ENCODE assay signal across 21 mouse cellular contexts in the genomic region with DNA sequence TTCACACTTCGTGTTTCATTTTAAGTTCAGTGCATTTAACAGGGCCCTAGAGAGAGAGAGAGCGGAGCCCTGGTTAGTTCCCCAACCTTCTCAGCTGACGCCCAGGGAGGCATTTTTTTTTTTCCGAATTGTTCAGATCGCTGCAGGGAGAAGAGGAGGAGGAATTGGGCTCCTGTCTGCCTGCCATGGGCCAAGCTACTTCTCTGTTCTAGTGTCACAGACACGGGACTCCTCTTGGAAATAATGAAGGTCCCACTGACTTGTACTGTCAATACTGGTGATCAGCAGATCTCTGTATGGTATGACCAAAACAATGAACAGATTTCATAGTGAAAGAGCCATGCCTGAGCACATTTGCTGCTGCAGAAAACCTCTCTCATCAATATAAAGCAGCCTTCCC. TPM values are rescaled to one million over a fixed set of nuclear protein-coding genes. Genes with fewer than 3 reads are reported as not detected.
A peak's percentile ranks its signal among the peaks of the same experiment; 100 is the strongest.
DNase-seq lines count a peak whose midpoint lies in the region; ATAC-seq lines count a peak whose summit lies in the region.
"Had no signal": no experiment of that assay in that cellular context is flagged by ENCODE, and none has a peak within 500 bp of the region (broad histone marks: within the 10 kb centered on the region; RNA-seq: fewer than 3 reads in every experiment).

No protein-coding gene starts in this region.

- H3K4me3 ChIP-seq in embryonic facial prominence, embryonic 11.5 days (ENCODE audit: low read depth, low read length): no peak overlapping the region
- H3K4me3 ChIP-seq in hindbrain, embryonic 12.5 days: no peak overlapping the region
- peak overlapping the region; percentile 41 for H3K4me3 ChIP-seq in midbrain, embryonic 14.5 days (replicated peaks; ENCODE audit: low read depth, low read length)
- H3K4me3 ChIP-seq: hindbrain, embryonic 15.5 days; neural tube, embryonic 15.5 days had no signal

- H3K27ac ChIP-seq in embryonic facial prominence, embryonic 11.5 days (replicated peaks; ENCODE audit: low read depth, low read length): no peak overlapping the region
- peak overlapping the region; percentile 86 for H3K27ac ChIP-seq in hindbrain, embryonic 12.5 days
- H3K27ac ChIP-seq in midbrain, embryonic 14.5 days (replicated peaks; ENCODE audit: low read depth, low read length): peak overlapping the region; percentile 94
- H3K27ac ChIP-seq: macrophage; neural tube, embryonic 15.5 days had no signal

- H3K4me1 ChIP-seq in embryonic facial prominence, embryonic 11.5 days (ENCODE audit: control insufficient read depth, insufficient read depth, low read length): peaks cover 4% of the 10 kb centered on the region; the same call in 1 of the 2 replicates
- H3K4me1 ChIP-seq in hindbrain, embryonic 12.5 days: peaks cover 33% of the 10 kb centered on the region
- peaks cover 34% of the 10 kb centered on the region for H3K4me1 ChIP-seq in midbrain, embryonic 14.5 days (ENCODE audit: control insufficient read depth, insufficient read depth, low read length)

- ATAC-seq in embryonic facial prominence, embryonic 11.5 days (replicated peaks; ENCODE audit: insufficient number of reproducible peaks, low FRiP score, low TSS enrichment, low read depth): no peak
- no peak for ATAC-seq in hindbrain, embryonic 12.5 days (ENCODE audit: low FRiP score)
- ATAC-seq in midbrain, embryonic 14.5 days (ENCODE audit: low FRiP score, low TSS enrichment): no peak
- ATAC-seq: activated CD4-positive, CD25-positive, alpha-beta regulatory T cell, adult 4 months had no signal

- WGBS in embryonic facial prominence, embryonic 11.5 days: 3% methylated on average over 6 of the region's 6 CpGs
- WGBS in hindbrain, embryonic 12.5 days: 2% methylated on average over 6 of the region's 6 CpGs
- 3% methylated on average over 6 of the region's 6 CpGs for WGBS in midbrain, embryonic 14.5 days

- H3K27me3 ChIP-seq in embryonic facial prominence, embryonic 11.5 days (ENCODE audit: control insufficient read depth, insufficient read depth, low read length): peaks cover 78% of the 10 kb centered on the region
- peaks cover 96% of the 10 kb centered on the region for H3K27me3 ChIP-seq in hindbrain, embryonic 12.5 days
- peaks cover 75% of the 10 kb centered on the region for H3K27me3 ChIP-seq in midbrain, embryonic 14.5 days (ENCODE audit: control insufficient read depth, insufficient read depth, low read length)

- no peaks in the 10 kb centered on the region for H3K36me3 ChIP-seq in embryonic facial prominence, embryonic 11.5 days (replicated peaks; ENCODE audit: control insufficient read depth, insufficient read depth, low read depth, low read length)
- H3K36me3 ChIP-seq in hindbrain, embryonic 12.5 days: no peaks in the 10 kb centered on the region
- H3K36me3 ChIP-seq in midbrain, embryonic 14.5 days (ENCODE audit: control insufficient read depth, insufficient read depth, low read length): no peaks in the 10 kb centered on the region
- H3K36me3 ChIP-seq: hindbrain, embryonic 15.5 days; neural tube, embryonic 15.5 days had no signal

- H3K9me3 ChIP-seq in embryonic facial prominence, embryonic 11.5 days (replicated peaks; ENCODE audit: control insufficient read depth, low read length): no peaks in the 10 kb centered on the region
- no peaks in the 10 kb centered on the region for H3K9me3 ChIP-seq in hindbrain, embryonic 12.5 days (replicated peaks)
- H3K9me3 ChIP-seq in midbrain, embryonic 14.5 days (ENCODE audit: control insufficient read depth, low read length): no peaks in the 10 kb centered on the region
- H3K9me3 ChIP-seq: hindbrain, embryonic 15.5 days; neural tube, embryonic 15.5 days had no signal

- H3K9ac ChIP-seq in embryonic facial prominence, embryonic 11.5 days (replicated peaks; ENCODE audit: low read length): no peak overlapping the region
- no peak overlapping the region for H3K9ac ChIP-seq in hindbrain, embryonic 12.5 days
- H3K9ac ChIP-seq in midbrain, embryonic 14.5 days (replicated peaks; ENCODE audit: low read length): peak overlapping the region; percentile 71
- H3K9ac ChIP-seq: hindbrain, embryonic 15.5 days; neural tube, embryonic 15.5 days had no signal

- DNase-seq in heart, adult 11 months: peak; percentile 56
- DNase-seq in heart, postnatal 10 days: no peak
- DNase-seq in embryonic facial prominence, embryonic 11.5 days (ENCODE audit: low spot score): peak; percentile 13
- peak; percentile 41 for DNase-seq in midbrain, embryonic 14.5 days
- DNase-seq in urinary bladder, adult 18-20 months (ENCODE audit: low spot score in 2 of 2): no peak
- no peak for DNase-seq in adrenal gland, postnatal 36 days
- DNase-seq in thymus, postnatal 10 days (ENCODE audit: low spot score in 2 of 2): no peak
- DNase-seq: cerebellum, adult 11 months; kidney, adult 2 months; kidney, postnatal 4 days; liver; lung, adult 2 months; retina, postnatal 1 day; thymus, postnatal 14 days had no signal

- intact Hi-C loops in heart, postnatal 10 days (cut with DNase I): no loop called here

- H3K4me2 ChIP-seq in embryonic facial prominence, embryonic 11.5 days (ENCODE audit: low read depth, low read length): no peak overlapping the region
- H3K4me2 ChIP-seq in hindbrain, embryonic 12.5 days (replicated peaks): peak overlapping the region; percentile 56
- peak overlapping the region; percentile 75 for H3K4me2 ChIP-seq in midbrain, embryonic 14.5 days (ENCODE audit: low read length)
- H3K4me2 ChIP-seq: neural tube, embryonic 15.5 days had no signal

RNA-seq across cellular contexts. Expression of gene Lhx2, which starts 7.3 kb away (rescaled TPM):
- under 1 TPM in 1 of 2 experiments, not detected in 1; 0.15 TPM for total RNA-seq in heart, postnatal 10 days (2021)
- polyA plus RNA-seq in embryonic facial prominence, embryonic 11.5 days (2014; fragmentation: Nextera tagmentation; extraction: Ambion mirVana): 15.5 and 18.6 TPM in 2 replicates
- 31.0 and 31.2 TPM in 2 replicates for polyA plus RNA-seq in hindbrain, embryonic 12.5 days (2016; fragmentation: Nextera tagmentation; extraction: Ambion mirVana)
- 47.8 and 68.9 TPM in 2 replicates for polyA plus RNA-seq in midbrain, embryonic 14.5 days (2014; fragmentation: Nextera tagmentation; extraction: Ambion mirVana)
- not detected for total RNA-seq in adrenal gland, postnatal 36 days (2021)
- total RNA-seq: granulocyte monocyte progenitor cell, adult 5-6 weeks had no signal
- polyA plus RNA-seq: activated CD4-positive, CD25-positive, alpha-beta regulatory T cell, adult 4 months; lung, adult 2 months; stomach, embryonic 14.5 days had no signal

RNA-seq across cellular contexts. Expression of gene Dennd1a, which starts 59.2 kb away (rescaled TPM):
- total RNA-seq in heart, postnatal 10 days (2021): 10 to 100 TPM; 27.3 to 29.0 TPM
- polyA plus RNA-seq in embryonic facial prominence, embryonic 11.5 days (2014; fragmentation: Nextera tagmentation; extraction: Ambion mirVana): 8.1 and 8.6 TPM in 2 replicates
- polyA plus RNA-seq in hindbrain, embryonic 12.5 days (2016; fragmentation: Nextera tagmentation; extraction: Ambion mirVana): 16.4 and 17.9 TPM in 2 replicates
- polyA plus RNA-seq in midbrain, embryonic 14.5 days (2014; fragmentation: Nextera tagmentation; extraction: Ambion mirVana): 16.6 and 18.1 TPM in 2 replicates
- total RNA-seq in adrenal gland, postnatal 36 days (2021): 10 to 100 TPM; 25.3 to 26.6 TPM

Comparison
In these comparisons a context has a peak if more than half of its experiments do, and no peak if none do; other contexts are left out.
1. DNase-seq: peak in heart, adult 11 months (single experiment), embryonic facial prominence, embryonic 11.5 days (single experiment) and midbrain, embryonic 14.5 days (single experiment); none in heart, postnatal 10 days (0 of 2), urinary bladder, adult 18-20 months (0 of 2), adrenal gland, postnatal 36 days (0 of 2) and thymus, postnatal 10 days (0 of 2).